Mouse (Mus musculus): ENCODE results near the gene Adgrl1. TPM values are rescaled to one million over a fixed set of nuclear protein-coding genes. Genes with fewer than 3 reads are reported as not detected.

The Adgrl1 gene
- polyA plus RNA-seq, 1 experiment from 2014 or later, result 8.1 TPM

GRCm38 (mm10) chr8:83898985-83899362 lies 931 bp upstream of the Adgrl1 start:
- Histone ChIP-seq H3K27me3 (replicated peaks; ENCODE audit: control insufficient read depth, insufficient read depth, low read length) (0 out of 2 replicates have a peak, but pooled peaks cover 6% of the 10 kb centered on the region), H3K9ac (ENCODE audit: low read depth, low read length) (peak overlapping the region; percentile 87; the same call in 1 of the 2 replicates), H3K4me1 (ENCODE audit: control insufficient read depth, insufficient read depth, low read length) (peaks cover 36% of the 10 kb centered on the region), H3K4me2 (ENCODE audit: low read depth, low read length) (peak overlapping the region; percentile 95), H3K27ac (ENCODE audit: low read length) (peak overlapping the region; percentile 96), H3K9me3 (ENCODE audit: control insufficient read depth, low read length) (no peaks in the 10 kb centered on the region), H3K36me3 (ENCODE audit: control insufficient read depth, insufficient read depth, low read length) (no peaks in the 10 kb centered on the region), H3K4me3 (ENCODE audit: low read length) (peak overlapping the region; percentile 87)
- under 1% methylated on average over 13 of the region's 13 CpGs for WGBS
- ATAC-seq, result peak; percentile 29

- H3K36me3 ChIP-seq (ENCODE audit: control insufficient read depth, insufficient read depth, low read length), result no peaks in the 10 kb centered on the region
- ATAC-seq, result peak; percentile 9
- peaks cover 39% of the 10 kb centered on the region for H3K4me1 ChIP-seq (ENCODE audit: control insufficient read depth, insufficient read depth, low read length)
- peak overlapping the region; percentile 87 for H3K9ac ChIP-seq (ENCODE audit: low read depth, low read length)
- H3K4me3 ChIP-seq (ENCODE audit: low read length), result peak overlapping the region; percentile 87
- peak overlapping the region; percentile 96 for H3K27ac ChIP-seq (ENCODE audit: low read length)
- H3K9me3 ChIP-seq (ENCODE audit: control insufficient read depth, low read length), result no peaks in the 10 kb centered on the region
- under 1% methylated on average over 59 of the region's 100 CpGs for WGBS
- H3K4me2 ChIP-seq (ENCODE audit: low read depth, low read length), result peak overlapping the region; percentile 95
- H3K27me3 ChIP-seq (replicated peaks; ENCODE audit: control insufficient read depth, insufficient read depth, low read length), result no peaks in the 10 kb centered on the region
Observed at GRCm38 (mm10) chr8:83900266-83900956, 506 bp downstream of the Adgrl1 start.

- H3K27ac ChIP-seq (ENCODE audit: low read length), result peak overlapping the region; percentile 77
- no peak for ATAC-seq
- peak overlapping the region; percentile 87 for H3K9ac ChIP-seq (ENCODE audit: low read depth, low read length)
- H3K4me2 ChIP-seq (ENCODE audit: low read depth, low read length), result peak overlapping the region; percentile 95
- no peaks in the 10 kb centered on the region for H3K9me3 ChIP-seq (ENCODE audit: control insufficient read depth, low read length)
- peaks cover 39% of the 10 kb centered on the region for H3K4me1 ChIP-seq (ENCODE audit: control insufficient read depth, insufficient read depth, low read length)
- WGBS, result under 1% methylated on average over 36 of the region's 40 CpGs
- no peaks in the 10 kb centered on the region for H3K36me3 ChIP-seq (ENCODE audit: control insufficient read depth, insufficient read depth, low read length)
- H3K4me3 ChIP-seq (ENCODE audit: low read length), result peak overlapping the region; percentile 87
- H3K27me3 ChIP-seq (replicated peaks; ENCODE audit: control insufficient read depth, insufficient read depth, low read length), result no peaks in the 10 kb centered on the region
Observed at GRCm38 (mm10) chr8:83900957-83901270, 1.0 kb downstream of the Adgrl1 start.

- peak overlapping the region; percentile 87; the same call in 1 of the 2 replicates for H3K9ac ChIP-seq (ENCODE audit: low read depth, low read length)
- WGBS, result 16% methylated on average over 14 of the region's 14 CpGs
- H3K4me3 ChIP-seq (ENCODE audit: low read length), result peak overlapping the region; percentile 87
- no peak for ATAC-seq
- no peaks in the 10 kb centered on the region for H3K9me3 ChIP-seq (ENCODE audit: control insufficient read depth, low read length)
- no peaks in the 10 kb centered on the region for H3K36me3 ChIP-seq (ENCODE audit: control insufficient read depth, insufficient read depth, low read length)
- H3K4me2 ChIP-seq (ENCODE audit: low read depth, low read length), result peak overlapping the region; percentile 95
- H3K27ac ChIP-seq (ENCODE audit: low read length), result no peak overlapping the region
- H3K4me1 ChIP-seq (ENCODE audit: control insufficient read depth, insufficient read depth, low read length), result peaks cover 39% of the 10 kb centered on the region
- no peaks in the 10 kb centered on the region for H3K27me3 ChIP-seq (replicated peaks; ENCODE audit: control insufficient read depth, insufficient read depth, low read length)
Observed at GRCm38 (mm10) chr8:83901566-83902485, 1.9 kb downstream of the Adgrl1 start.

GRCm38 (mm10) chr8:83902961-83903666 lies 3.2 kb downstream of the Adgrl1 start:
- no peaks in the 10 kb centered on the region for H3K9me3 ChIP-seq (ENCODE audit: control insufficient read depth, low read length)
- ATAC-seq, result no peak
- WGBS, result 14% methylated on average over 13 of the region's 13 CpGs
- H3K36me3 ChIP-seq (ENCODE audit: control insufficient read depth, insufficient read depth, low read length), result no peaks in the 10 kb centered on the region
- H3K9ac ChIP-seq (ENCODE audit: low read depth, low read length), result 0 out of 2 replicates have a peak overlapping the region, but pooled peaks have one; percentile 16
- H3K27me3 ChIP-seq (replicated peaks; ENCODE audit: control insufficient read depth, insufficient read depth, low read length), result no peaks in the 10 kb centered on the region
- peak overlapping the region; percentile 14; the same call in 1 of the 2 replicates for H3K4me3 ChIP-seq (ENCODE audit: low read length)
- peak overlapping the region; percentile 36; the same call in 1 of the 2 replicates for H3K4me2 ChIP-seq (ENCODE audit: low read depth, low read length)
- H3K27ac ChIP-seq (ENCODE audit: low read length), result peak overlapping the region; percentile 67
- peaks cover 28% of the 10 kb centered on the region for H3K4me1 ChIP-seq (ENCODE audit: control insufficient read depth, insufficient read depth, low read length)

GRCm38 (mm10) chr8:83908583-83908982 lies 8.7 kb downstream of the Adgrl1 start:
- Histone ChIP-seq H3K9ac (ENCODE audit: low read depth, low read length) (no peak overlapping the region), H3K27ac (ENCODE audit: low read length) (no peak overlapping the region), H3K36me3 (ENCODE audit: control insufficient read depth, insufficient read depth, low read length) (no peaks in the 10 kb centered on the region), H3K4me2 (ENCODE audit: low read depth, low read length) (no peak overlapping the region), H3K4me1 (ENCODE audit: control insufficient read depth, insufficient read depth, low read length) (peaks cover 13% of the 10 kb centered on the region), H3K4me3 (ENCODE audit: low read length) (no peak overlapping the region), H3K9me3 (ENCODE audit: control insufficient read depth, low read length) (no peaks in the 10 kb centered on the region), H3K27me3 (replicated peaks; ENCODE audit: control insufficient read depth, insufficient read depth, low read length) (no peaks in the 10 kb centered on the region)
- ATAC-seq, result 0 out of 2 replicates have a peak, but pooled peaks have one; percentile 12
- WGBS, result 70% methylated on average over 6 of the region's 6 CpGs

- WGBS, result 53% methylated on average over 8 of the region's 8 CpGs
- Histone ChIP-seq H3K4me2 (ENCODE audit: low read depth, low read length) (no peak overlapping the region), H3K27me3 (replicated peaks; ENCODE audit: control insufficient read depth, insufficient read depth, low read length) (no peaks in the 10 kb centered on the region), H3K9me3 (ENCODE audit: control insufficient read depth, low read length) (no peaks in the 10 kb centered on the region), H3K9ac (ENCODE audit: low read depth, low read length) (no peak overlapping the region), H3K27ac (ENCODE audit: low read length) (no peak overlapping the region), H3K36me3 (ENCODE audit: control insufficient read depth, insufficient read depth, low read length) (no peaks in the 10 kb centered on the region), H3K4me3 (ENCODE audit: low read length) (no peak overlapping the region), H3K4me1 (ENCODE audit: control insufficient read depth, insufficient read depth, low read length) (peaks cover 7% of the 10 kb centered on the region; the same call in 1 of the 2 replicates)
- no peak for ATAC-seq
Observed at GRCm38 (mm10) chr8:83909311-83909710, 9.4 kb downstream of the Adgrl1 start.

- no peak for ATAC-seq
- 70% methylated on average over 5 of the region's 5 CpGs for WGBS
- Histone ChIP-seq H3K4me2 (ENCODE audit: low read depth, low read length) (no peak overlapping the region), H3K4me3 (ENCODE audit: low read length) (no peak overlapping the region), H3K27me3 (replicated peaks; ENCODE audit: control insufficient read depth, insufficient read depth, low read length) (no peaks in the 10 kb centered on the region), H3K36me3 (ENCODE audit: control insufficient read depth, insufficient read depth, low read length) (no peaks in the 10 kb centered on the region), H3K9me3 (ENCODE audit: control insufficient read depth, low read length) (no peaks in the 10 kb centered on the region), H3K9ac (ENCODE audit: low read depth, low read length) (no peak overlapping the region), H3K4me1 (ENCODE audit: control insufficient read depth, insufficient read depth, low read length) (peaks cover 16% of the 10 kb centered on the region), H3K27ac (ENCODE audit: low read length) (no peak overlapping the region)
Observed at GRCm38 (mm10) chr8:83911809-83912731, 12.2 kb downstream of the Adgrl1 start.

All from intestine, embryonic 16.5 days (tissue).